Mouse (Mus musculus) megakaryocyte, embryonic 14.5 days (primary cell): Measurements from ENCODE around the gene Adgrb3. TPM values are rescaled to one million over a fixed set of nuclear protein-coding genes. Genes with fewer than 3 reads are reported as not detected.

ENCODE experiments used
- H3K27me3 ChIP-seq: replicated peaks from 2 replicates; pipeline ENCODE3; 2012; ENCODE audit warnings: inconsistent platforms
- H3K36me3 ChIP-seq: replicated peaks from 2 replicates; pipeline ENCODE3; 2012; ENCODE audit warnings: low read length, inconsistent platforms, mixed read lengths
- H3K4me1 ChIP-seq: 2 replicates; pipeline ENCODE4 v1.6.1; 2012; ENCODE audit warnings: inconsistent platforms
- H3K4me3 ChIP-seq: replicated peaks from 2 replicates; pipeline ENCODE3; 2012; ENCODE audit warnings: moderate library complexity, mild to moderate bottlenecking, inconsistent platforms
- H3K9me3 ChIP-seq: 2 replicates; pipeline ENCODE4 v1.6.1; 2012; ENCODE audit warnings: inconsistent platforms
- FLI1 ChIP-seq: IDR thresholded peaks from 2 replicates; pipeline ENCODE4 v1.6.1; 2012; ENCODE audit warnings: low read length, inconsistent platforms, mixed read lengths
- GATA1 ChIP-seq: IDR thresholded peaks from 3 replicates; pipeline ENCODE4 v1.6.1; 2012; ENCODE audit warnings: mixed read lengths, low read length, inconsistent platforms, borderline replicate concordance
- polyA plus RNA-seq: library from polyadenylated mRNA; stranded (reverse); fragments of >175 nt; gene quantifications from 2 replicates; pipeline ENCODE4 v1.2.3, GENCODE M21; 2012; ENCODE audit warnings: low replicate concordance; ENCODE audit not compliant: insufficient read depth

The Adgrb3 gene
- polyA plus RNA-seq, 1 experiment: not detected

- TF ChIP-seq GATA1: no peak
- no peak for TF ChIP-seq FLI1
Observed at GRCm38 (mm10) chr1:25745575-25745974, 83.9 kb downstream of the Adgrb3 start.

DNA sequence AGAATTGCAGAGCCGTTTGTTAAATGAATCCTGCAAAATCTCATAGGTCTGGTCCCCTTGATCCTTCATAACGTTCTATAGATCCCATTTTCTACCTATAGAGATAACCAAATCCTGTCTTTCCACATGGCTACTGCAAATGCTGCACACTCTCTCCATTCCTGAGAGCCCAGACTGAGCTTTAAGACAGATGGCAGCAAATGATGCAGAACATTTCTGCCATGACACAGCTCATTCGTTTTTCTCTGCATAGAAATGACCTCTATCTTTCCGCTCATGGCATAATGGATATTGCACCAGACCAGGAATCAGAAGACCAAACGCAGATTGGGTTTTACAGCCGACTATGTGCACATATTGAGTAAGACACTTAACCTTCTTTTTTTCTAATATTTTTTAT, 84.8 kb downstream of the Adgrb3 start:
- no peak overlapping the region for H3K4me3 ChIP-seq
- TF ChIP-seq FLI1 (no peak), GATA1 (no peak)
- no peaks in the 10 kb centered on the region for H3K36me3 ChIP-seq
- H3K4me1 ChIP-seq: no peaks in the 10 kb centered on the region
- no peaks in the 10 kb centered on the region for H3K9me3 ChIP-seq
- H3K27me3 ChIP-seq: no peaks in the 10 kb centered on the region

More at GRCm38 (mm10) chr1:25745575-25745974, 83.9 kb downstream of the Adgrb3 start:
- H3K4me3 ChIP-seq: no peak overlapping the region
- no peaks in the 10 kb centered on the region for H3K36me3 ChIP-seq
- H3K27me3 ChIP-seq: no peaks in the 10 kb centered on the region
- no peaks in the 10 kb centered on the region for H3K9me3 ChIP-seq
- H3K4me1 ChIP-seq: no peaks in the 10 kb centered on the region

DNA sequence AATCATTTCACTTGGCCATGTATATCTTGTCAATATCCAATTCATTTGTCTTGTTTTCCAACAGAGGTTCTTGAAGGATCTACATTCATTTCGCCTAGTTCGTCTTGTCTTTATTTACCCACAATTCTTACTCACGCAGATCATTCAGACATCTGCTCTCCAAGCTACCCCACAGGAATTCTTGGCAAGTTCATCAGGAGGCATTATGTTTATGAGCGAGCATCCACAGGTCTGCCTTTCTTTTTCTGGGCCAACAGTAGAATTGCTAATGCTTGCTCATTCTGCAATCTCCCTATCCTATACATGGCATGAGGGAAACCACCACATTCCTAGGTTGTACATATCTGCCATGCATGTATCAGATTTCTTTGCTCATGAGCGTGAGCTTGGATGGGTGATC, 99.7 kb downstream of the Adgrb3 start:
- Histone ChIP-seq H3K4me1 (no peaks in the 10 kb centered on the region), H3K4me3 (no peak overlapping the region), H3K36me3 (no peaks in the 10 kb centered on the region), H3K9me3 (no peaks in the 10 kb centered on the region), H3K27me3 (no peaks in the 10 kb centered on the region)
- no peak for TF ChIP-seq GATA1
- no peak for TF ChIP-seq FLI1

DNA sequence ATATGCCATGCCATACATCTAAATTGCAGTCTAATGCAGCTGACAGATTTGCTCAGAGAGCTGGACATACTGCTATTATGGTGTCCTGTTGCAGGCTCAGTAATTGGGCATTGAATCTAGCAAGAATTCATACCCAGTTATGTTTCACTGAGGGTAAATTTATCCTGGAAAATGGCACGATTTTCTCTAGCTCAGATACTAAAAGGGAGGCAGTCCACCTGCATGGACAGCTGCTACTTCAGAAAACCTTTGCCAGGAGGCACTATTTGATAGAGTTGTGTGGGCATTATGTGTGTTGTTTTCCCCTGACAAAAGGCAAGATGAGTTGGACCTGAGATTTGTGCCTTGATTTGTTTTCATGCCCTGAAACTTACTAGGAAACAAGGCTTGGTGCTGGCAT, 118.0 kb downstream of the Adgrb3 start:
- H3K4me1 ChIP-seq: no peaks in the 10 kb centered on the region
- TF ChIP-seq FLI1 (no peak), GATA1 (no peak)
- no peaks in the 10 kb centered on the region for H3K27me3 ChIP-seq
- no peaks in the 10 kb centered on the region for H3K9me3 ChIP-seq
- no peaks in the 10 kb centered on the region for H3K36me3 ChIP-seq
- no peak overlapping the region for H3K4me3 ChIP-seq

DNA sequence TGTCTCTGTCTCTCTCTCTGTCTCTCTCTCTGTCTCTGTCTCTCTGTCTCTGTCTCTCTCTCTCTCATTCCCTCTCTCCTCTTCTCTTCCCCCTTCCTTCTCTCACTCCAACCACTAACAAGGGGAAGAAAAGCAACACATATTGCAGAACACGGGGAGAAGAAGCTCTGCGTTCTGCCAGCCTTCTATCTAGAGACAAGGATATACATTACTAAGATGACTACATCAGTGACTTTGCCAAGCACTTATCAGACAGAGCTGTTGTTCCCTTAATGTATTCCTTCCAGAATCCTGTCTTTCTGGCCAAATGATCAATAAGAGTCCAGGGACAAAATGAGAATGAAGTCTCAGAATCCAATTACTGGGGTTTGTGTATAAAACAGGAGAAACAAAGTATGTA, 123.2 kb downstream of the Adgrb3 start:
- Histone ChIP-seq H3K4me3 (no peak overlapping the region), H3K36me3 (no peaks in the 10 kb centered on the region), H3K9me3 (no peaks in the 10 kb centered on the region), H3K4me1 (no peaks in the 10 kb centered on the region), H3K27me3 (no peaks in the 10 kb centered on the region)
- no peak for TF ChIP-seq FLI1
- TF ChIP-seq GATA1: no peak

- H3K27me3 ChIP-seq: no peaks in the 10 kb centered on the region
- no peaks in the 10 kb centered on the region for H3K36me3 ChIP-seq
- TF ChIP-seq FLI1: no peak
- TF ChIP-seq GATA1: no peak
Observed at GRCm38 (mm10) chr1:25698702-25699250, 130.7 kb downstream of the Adgrb3 start.

GRCm38 (mm10) chr1:25697179-25697578, 132.3 kb downstream of the Adgrb3 start:
- H3K27me3 ChIP-seq: no peaks in the 10 kb centered on the region
- H3K4me1 ChIP-seq: no peaks in the 10 kb centered on the region
- no peaks in the 10 kb centered on the region for H3K9me3 ChIP-seq
- TF ChIP-seq FLI1 (no peak), GATA1 (no peak)
- no peaks in the 10 kb centered on the region for H3K36me3 ChIP-seq
- H3K4me3 ChIP-seq: no peak overlapping the region

More at GRCm38 (mm10) chr1:25698702-25699250, 130.7 kb downstream of the Adgrb3 start:
- Histone ChIP-seq H3K9me3 (no peaks in the 10 kb centered on the region), H3K4me1 (no peaks in the 10 kb centered on the region), H3K4me3 (no peak overlapping the region)

DNA sequence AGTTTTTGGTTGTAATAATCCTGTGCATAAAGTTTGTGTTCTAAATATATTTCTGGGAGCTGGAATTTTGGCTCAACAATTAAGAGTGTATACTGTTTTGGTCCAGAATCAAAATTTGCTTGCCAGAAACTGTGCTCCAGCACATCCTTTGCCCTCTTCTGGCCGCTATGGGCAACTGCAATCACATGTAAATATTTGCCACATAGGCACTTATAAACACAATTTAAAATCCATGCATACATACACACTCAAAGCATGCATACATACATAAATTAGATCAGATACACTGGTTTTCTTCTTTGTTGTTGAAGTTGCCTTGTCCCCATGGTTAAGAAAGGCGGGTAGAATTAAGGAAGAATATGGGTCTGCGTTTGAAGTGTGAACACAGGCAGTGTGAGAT, 132.7 kb downstream of the Adgrb3 start:
- Histone ChIP-seq H3K27me3 (no peaks in the 10 kb centered on the region), H3K36me3 (no peaks in the 10 kb centered on the region), H3K9me3 (no peaks in the 10 kb centered on the region), H3K4me1 (no peaks in the 10 kb centered on the region), H3K4me3 (no peak overlapping the region)
- TF ChIP-seq FLI1: no peak
- TF ChIP-seq GATA1: no peak

DNA sequence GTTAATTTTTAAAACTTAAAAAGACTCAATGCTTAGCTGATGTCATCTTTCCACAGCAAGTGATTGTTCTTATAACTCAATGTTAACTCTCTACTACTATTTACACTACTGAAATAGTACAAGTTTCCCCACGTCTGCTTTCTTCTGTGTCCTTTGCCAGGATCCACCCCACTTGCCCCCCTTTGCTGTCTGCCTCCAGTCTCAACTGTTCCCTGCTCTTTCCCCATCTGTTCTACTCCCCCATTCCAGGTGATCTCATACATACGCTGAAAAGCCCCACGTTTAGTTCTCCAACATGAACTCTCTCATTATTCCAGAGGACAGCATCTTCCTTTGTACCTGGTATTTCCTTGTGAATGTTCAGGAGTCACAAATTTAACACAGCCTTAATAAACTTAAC, 147.4 kb downstream of the Adgrb3 start:
- Histone ChIP-seq H3K4me1 (no peaks in the 10 kb centered on the region), H3K36me3 (no peaks in the 10 kb centered on the region), H3K9me3 (no peaks in the 10 kb centered on the region), H3K27me3 (no peaks in the 10 kb centered on the region), H3K4me3 (no peak overlapping the region)
- TF ChIP-seq GATA1: no peak
- TF ChIP-seq FLI1: no peak

GRCm38 (mm10) chr1:25679656-25680055, 149.9 kb downstream of the Adgrb3 start:
- TF ChIP-seq GATA1 (no peak), FLI1 (no peak)
- Histone ChIP-seq H3K4me1 (no peaks in the 10 kb centered on the region), H3K9me3 (no peaks in the 10 kb centered on the region)

DNA sequence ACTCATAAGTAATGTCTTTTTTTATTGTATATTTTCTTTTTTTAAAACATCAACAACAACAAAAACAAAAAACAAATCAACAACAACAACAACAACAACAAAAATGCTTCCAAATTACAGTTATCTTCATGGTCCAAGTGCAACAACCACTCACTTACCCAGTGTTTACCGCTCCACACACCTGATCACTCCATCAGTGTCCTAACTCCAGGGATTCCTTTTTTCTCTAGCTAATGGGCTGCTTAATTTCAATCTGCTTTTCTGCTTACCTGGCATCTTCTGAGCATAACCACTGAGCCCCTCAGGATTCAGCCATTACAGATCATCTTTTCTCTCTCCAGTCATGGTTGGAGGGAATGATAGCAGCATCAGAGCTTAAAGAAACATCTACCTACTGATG, 176.8 kb downstream of the Adgrb3 start:
- no peak for TF ChIP-seq GATA1
- no peak for TF ChIP-seq FLI1
- H3K27me3 ChIP-seq: no peaks in the 10 kb centered on the region
- H3K36me3 ChIP-seq: no peaks in the 10 kb centered on the region
- no peaks in the 10 kb centered on the region for H3K9me3 ChIP-seq
- no peaks in the 10 kb centered on the region for H3K4me1 ChIP-seq
- no peak overlapping the region for H3K4me3 ChIP-seq

More at GRCm38 (mm10) chr1:25679656-25680055, 149.9 kb downstream of the Adgrb3 start:
- H3K4me3 ChIP-seq: no peak overlapping the region
- H3K27me3 ChIP-seq: no peaks in the 10 kb centered on the region
- H3K36me3 ChIP-seq: no peaks in the 10 kb centered on the region
